Mouse (Mus musculus): ENCODE data around the gene E130208F15Rik.

E130208F15Rik gene

GRCm38 (mm10) chr7:30308076-30309005 lies 13.2 kb upstream of the E130208F15Rik start, which contains the start of gene Alkbh6:
Alkbh6 (plus strand) TSS chr7:30308717.
- peak; percentile 64 for DNase-seq (ENCODE audit: low spot score)

- DNase-seq (ENCODE audit: low spot score): no peak
These were observed 12.0 kb upstream of the E130208F15Rik start for GRCm38 (mm10) chr7:30309395-30310129.

GRCm38 (mm10) chr7:30310136-30310535 lies 11.4 kb upstream of the E130208F15Rik start:
- no peak for DNase-seq (ENCODE audit: low spot score)

GRCm38 (mm10) chr7:30313666-30314320 lies 7.7 kb upstream of the E130208F15Rik start:
- DNase-seq (ENCODE audit: low spot score): no peak

- DNase-seq (ENCODE audit: low spot score): no peak
These were observed 6.8 kb upstream of the E130208F15Rik start, which contains the start of gene Syne4 for GRCm38 (mm10) chr7:30314721-30315155. Syne4 (plus strand) TSS chr7:30314807.

GRCm38 (mm10) chr7:30315559-30316529 lies 5.7 kb upstream of the E130208F15Rik start:
- no peak for DNase-seq (ENCODE audit: low spot score)

- no peak for DNase-seq (ENCODE audit: low spot score)
These were observed 3.4 kb upstream of the E130208F15Rik start for GRCm38 (mm10) chr7:30318142-30318541.

GRCm38 (mm10) chr7:30320946-30321345 lies 594 bp upstream of the E130208F15Rik start:
- no peak for DNase-seq (ENCODE audit: low spot score)

- DNase-seq (ENCODE audit: low spot score): peak; percentile 88
These were observed 736 bp downstream of the E130208F15Rik start for GRCm38 (mm10) chr7:30322285-30322667.

- DNase-seq (ENCODE audit: low spot score): no peak
These were observed 1.3 kb downstream of the E130208F15Rik start for GRCm38 (mm10) chr7:30322865-30323264.

GRCm38 (mm10) chr7:30323795-30324194 lies 2.3 kb downstream of the E130208F15Rik start, which contains the start of gene Sdhaf1:
Sdhaf1 (minus strand) TSS chr7:30323895.
- no peak for DNase-seq (ENCODE audit: low spot score)

- DNase-seq (ENCODE audit: low spot score): no peak
These were observed 2.9 kb downstream of the E130208F15Rik start for GRCm38 (mm10) chr7:30324300-30324944.

GRCm38 (mm10) chr7:30325364-30325763 lies 3.8 kb downstream of the E130208F15Rik start:
- DNase-seq (ENCODE audit: low spot score): no peak

- DNase-seq (ENCODE audit: low spot score): no peak
These were observed 4.9 kb downstream of the E130208F15Rik start for GRCm38 (mm10) chr7:30326427-30326826.

- no peak for DNase-seq (ENCODE audit: low spot score)
These were observed 5.6 kb downstream of the E130208F15Rik start for GRCm38 (mm10) chr7:30327140-30327539.

GRCm38 (mm10) chr7:30328379-30328778 lies 6.8 kb downstream of the E130208F15Rik start:
- DNase-seq (ENCODE audit: low spot score): no peak

- no peak for DNase-seq (ENCODE audit: low spot score)
These were observed 10.3 kb downstream of the E130208F15Rik start for GRCm38 (mm10) chr7:30331887-30332286.

- DNase-seq (ENCODE audit: low spot score): no peak
These were observed 11.2 kb downstream of the E130208F15Rik start for GRCm38 (mm10) chr7:30332622-30333259.

- no peak for DNase-seq (ENCODE audit: low spot score)
These were observed 11.9 kb downstream of the E130208F15Rik start for GRCm38 (mm10) chr7:30333436-30333835.

- DNase-seq (ENCODE audit: low spot score): no peak
These were observed 13.0 kb downstream of the E130208F15Rik start for GRCm38 (mm10) chr7:30334563-30334962.
